ENCODE assay signal across 16 mouse cellular contexts in the genomic region with DNA sequence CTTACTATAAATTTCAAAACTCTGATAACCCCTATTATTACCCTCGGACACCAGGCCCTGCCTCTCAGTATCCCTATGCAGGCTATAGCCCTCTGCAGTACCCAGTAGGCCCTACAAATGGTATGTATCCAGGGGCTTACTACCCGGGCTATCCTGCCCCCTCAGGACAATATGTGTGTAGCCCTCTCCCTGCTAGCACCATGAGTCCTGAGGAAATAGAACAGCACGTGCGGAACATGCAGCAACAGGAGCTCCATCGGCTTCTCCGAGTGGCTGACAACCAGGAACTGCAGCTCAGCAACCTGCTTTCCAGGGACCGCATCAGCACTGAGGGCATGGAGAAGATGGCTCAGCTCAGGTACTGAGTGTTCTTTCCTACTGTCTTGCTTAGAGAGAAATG.
"Had no signal": no experiment of that assay in that cellular context is flagged by ENCODE, and none has a peak within 500 bp of the region (broad histone marks: within the 10 kb centered on the region; RNA-seq: fewer than 3 reads in every experiment).

No protein-coding gene starts in this region.

- DNase-seq: gastrocnemius, postnatal 14 days; gastrocnemius, postnatal 36 days; heart, adult 18-20 months; heart, postnatal 14 days; heart, postnatal 36 days; kidney, adult 11 months; kidney, adult 2 months; kidney, adult 9 months; kidney, postnatal 14 days; kidney, postnatal 36 days; layer of hippocampus, adult 9-11 months; layer of hippocampus, postnatal 36 days; left cerebral cortex, postnatal 4 days had no signal

- ATAC-seq: hindbrain, postnatal 0 days; intestine, embryonic 16.5 days; liver, embryonic 12.5 days had no signal
